Mouse (Mus musculus) ovary, postnatal 36 days (tissue): ENCODE results near the gene Slc2a9.
A peak's percentile ranks its signal among the peaks of the same experiment; 100 is the strongest.

Experiments
- DNase-seq: peaks from one replicate; pipeline ENCODE4 v3.0.0; 2022; ENCODE audit warnings: low spot score, mixed read lengths

The Slc2a9 gene

DNA sequence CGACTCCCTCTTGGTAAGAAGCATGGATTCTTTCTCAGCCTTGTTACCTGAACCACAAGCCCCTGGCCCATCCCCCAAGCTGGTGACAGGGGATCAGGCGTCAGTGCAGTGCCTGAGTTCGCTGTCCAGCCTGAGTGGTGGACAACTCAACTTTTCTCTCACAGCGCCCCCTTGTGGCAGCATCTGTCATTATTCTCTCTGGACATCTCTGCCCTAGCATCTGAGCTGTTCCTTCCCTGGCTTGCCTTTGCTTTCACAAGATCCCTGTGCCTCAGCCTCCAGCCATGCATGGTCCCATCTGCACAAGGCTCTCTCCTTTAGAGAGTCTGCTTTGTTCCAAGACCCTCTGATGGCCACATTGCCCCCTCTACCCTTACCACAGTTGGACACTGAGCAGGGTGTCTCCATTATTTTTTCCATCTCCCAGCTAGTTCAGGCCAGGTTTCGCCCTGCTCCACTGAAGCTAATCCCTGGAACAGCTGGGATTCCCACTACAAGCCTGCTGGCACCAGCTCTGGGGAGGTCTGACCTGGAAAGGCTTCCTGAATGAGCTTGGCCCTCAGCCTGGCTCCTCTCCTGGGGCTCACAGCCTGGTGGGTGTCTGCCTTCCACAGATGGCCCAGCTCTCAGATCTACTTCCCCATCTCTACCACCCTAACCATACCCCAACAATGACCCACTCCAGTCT is 32.9 kb downstream of the Slc2a9 start:
- DNase-seq = peak; percentile 66

GRCm38 (mm10) chr5:38466569-38467110 is 36.3 kb downstream of the Slc2a9 start:
- DNase-seq = no peak

DNA sequence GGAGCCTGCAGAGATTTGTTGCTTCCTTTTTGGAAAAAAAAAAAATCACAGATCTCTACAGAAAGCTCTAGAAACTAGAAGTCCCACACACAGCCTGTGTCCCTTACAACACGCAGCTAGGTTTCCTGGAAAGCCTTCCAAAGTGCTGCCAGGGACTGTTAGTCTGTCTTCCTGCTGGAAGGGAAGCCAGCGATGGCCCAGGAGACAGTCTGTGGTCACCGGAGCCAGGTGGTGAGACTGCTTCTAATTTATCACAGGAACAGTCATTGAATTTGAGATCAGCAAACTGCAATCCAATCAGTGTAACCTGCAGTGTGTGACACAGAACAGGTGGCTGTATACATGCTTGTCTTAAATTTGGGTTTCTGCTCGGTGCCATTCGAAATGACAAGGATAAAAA is 41.7 kb downstream of the Slc2a9 start:
- DNase-seq = no peak

GRCm38 (mm10) chr5:38450936-38451335 is 52.0 kb downstream of the Slc2a9 start:
- DNase-seq = no peak

DNA sequence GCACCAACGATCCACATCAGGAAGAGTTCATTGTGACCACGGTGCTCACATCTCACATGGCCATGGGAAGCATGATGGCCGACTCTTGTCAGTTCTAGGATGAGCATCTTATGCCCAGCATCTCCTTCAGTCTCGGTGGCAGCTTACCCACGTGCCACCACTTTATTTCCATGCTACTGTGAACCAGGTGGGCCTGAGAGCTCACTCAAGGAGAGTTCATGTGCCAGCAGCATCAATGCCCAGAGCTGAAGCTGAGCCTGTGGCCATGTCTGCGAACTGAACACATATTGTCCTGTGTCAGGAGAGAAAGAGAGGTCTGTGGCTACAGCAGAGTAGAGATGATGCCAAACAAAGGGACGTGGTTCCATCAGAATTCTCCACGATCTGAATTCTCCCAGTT is 53.3 kb downstream of the Slc2a9 start:
- no peak for DNase-seq

DNA sequence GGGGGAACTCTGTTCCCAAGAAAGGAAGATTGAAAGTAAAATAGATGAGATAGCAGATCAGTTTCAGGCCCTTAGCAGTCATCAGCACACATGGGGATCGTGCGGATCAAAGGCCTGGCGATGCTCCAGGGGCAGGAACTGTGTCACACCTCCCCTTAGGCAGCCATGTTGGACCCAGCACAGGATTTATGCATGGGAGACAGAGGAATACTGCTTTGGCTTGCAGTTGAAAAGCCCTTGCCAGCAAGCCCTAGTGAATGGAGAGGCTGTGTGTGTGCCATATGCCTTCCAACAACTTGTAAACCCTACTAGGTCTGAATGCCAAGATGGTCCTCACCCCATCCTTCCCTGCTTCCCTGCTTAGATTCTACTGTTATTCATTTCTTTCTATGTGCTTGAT is 54.8 kb downstream of the Slc2a9 start:
- no peak for DNase-seq

DNA sequence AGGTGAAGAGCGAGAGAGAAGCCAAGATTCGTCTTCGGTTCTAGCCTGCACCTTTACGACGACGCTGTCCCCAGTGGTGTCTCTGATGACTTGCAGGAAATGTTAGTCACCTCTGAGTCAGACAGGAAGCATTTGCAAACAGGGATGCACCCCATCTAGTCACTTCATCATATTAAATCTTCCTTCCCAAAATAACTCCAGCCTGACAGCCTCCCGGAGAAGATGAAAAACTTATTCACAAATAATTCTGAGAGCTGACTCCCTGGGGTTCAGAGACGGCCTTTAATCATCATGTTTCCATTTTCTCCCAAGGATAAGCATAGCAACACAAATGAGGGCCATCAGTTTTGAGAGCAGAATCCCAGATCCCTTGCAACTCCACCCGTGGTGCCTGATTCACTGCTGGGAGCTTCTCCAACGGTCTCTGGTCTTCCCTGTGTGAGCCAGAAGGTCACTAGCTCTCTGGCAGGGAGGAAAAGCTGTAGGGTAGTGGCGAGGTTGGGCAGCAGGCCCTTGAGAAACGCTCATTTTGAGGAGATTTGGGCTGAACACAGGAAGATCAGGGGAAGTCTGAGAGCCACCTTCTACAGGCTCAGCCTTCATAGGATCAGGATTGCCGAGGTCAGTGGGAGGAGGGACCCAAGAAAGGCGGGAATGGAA is 56.5 kb downstream of the Slc2a9 start:
- no peak for DNase-seq

DNA sequence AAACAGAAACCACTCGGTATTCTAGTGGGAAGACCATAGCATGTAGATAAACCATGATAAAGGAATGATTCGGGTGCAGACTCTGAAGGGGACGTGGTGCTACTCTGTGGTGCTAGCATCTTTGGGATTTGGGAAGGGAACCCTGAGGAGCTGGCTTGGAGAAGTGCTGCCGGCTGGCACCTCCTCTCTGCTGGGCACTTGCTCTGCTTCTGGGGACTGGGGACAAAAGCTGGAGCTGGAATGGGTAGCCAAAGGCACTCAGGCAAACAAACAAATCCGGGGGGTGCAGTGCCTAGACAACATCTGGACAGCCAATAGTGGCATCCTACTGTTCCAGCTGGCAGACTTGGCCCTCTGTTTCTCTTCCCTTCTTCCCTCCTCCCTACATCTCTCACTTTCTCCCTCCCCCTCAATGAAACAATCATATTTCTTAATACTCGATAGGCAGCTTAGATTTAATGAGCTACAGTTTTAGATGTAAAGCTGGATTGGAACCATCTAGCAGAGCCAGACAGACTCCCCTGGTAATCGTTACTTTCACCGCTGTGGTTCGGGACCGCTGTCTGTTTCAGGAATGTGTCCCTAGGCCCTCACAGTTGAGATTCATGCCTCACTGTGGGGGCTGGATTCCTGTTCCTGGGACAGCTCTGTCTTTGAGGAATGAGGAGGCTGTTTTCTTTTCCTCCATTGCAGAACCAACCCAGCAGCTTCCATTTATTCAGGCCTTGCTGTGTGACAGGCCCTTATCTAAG is 61.7 kb downstream of the Slc2a9 start:
- DNase-seq = no peak

- no peak for DNase-seq
These were observed 62.5 kb downstream of the Slc2a9 start for GRCm38 (mm10) chr5:38440252-38441005.

GRCm38 (mm10) chr5:38436681-38437080 is 66.3 kb downstream of the Slc2a9 start:
- DNase-seq = no peak

- no peak for DNase-seq
These were observed 68.1 kb downstream of the Slc2a9 start for GRCm38 (mm10) chr5:38434875-38435274.

DNA sequence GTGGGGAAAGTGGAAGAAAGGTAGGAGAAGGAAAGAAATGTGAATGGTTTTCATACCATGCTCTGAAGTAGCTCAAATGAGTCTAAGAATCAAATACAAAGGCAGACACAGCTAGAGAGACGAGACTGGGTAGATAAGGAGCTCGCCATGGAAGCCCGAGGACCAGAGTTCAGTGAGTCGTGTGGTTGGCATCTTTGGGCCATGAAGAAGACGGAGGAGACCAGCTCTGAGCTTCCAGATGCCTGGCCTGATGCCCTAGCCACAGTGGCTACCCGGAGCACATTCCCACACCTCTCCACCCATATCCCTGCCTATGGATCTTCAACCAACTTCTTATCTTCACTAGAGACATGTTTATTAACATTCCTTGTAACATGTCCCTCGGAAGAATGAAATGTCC is 71.7 kb downstream of the Slc2a9 start:
- DNase-seq = no peak

GRCm38 (mm10) chr5:38429106-38429505 is 73.8 kb downstream of the Slc2a9 start:
- DNase-seq = no peak

DNA sequence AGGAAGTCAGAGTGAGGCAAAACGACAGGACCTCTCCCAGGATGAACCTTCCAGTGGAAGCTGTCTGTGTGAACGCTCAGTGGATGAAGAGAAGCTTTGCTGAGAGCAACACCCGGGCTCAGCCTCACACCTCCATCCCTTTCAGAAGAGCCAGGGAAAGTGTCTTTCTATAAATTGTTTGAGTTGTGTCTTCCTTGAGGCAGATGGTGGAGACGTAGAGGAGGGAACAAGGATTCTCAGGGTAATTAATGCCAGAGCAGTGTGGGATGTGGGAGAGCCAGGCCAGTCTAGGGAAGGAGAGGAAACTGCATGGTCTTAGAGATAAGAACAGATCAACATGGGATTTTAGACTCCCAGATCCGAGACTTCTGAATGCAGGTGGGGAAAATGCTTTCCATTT is 75.2 kb downstream of the Slc2a9 start:
- no peak for DNase-seq

GRCm38 (mm10) chr5:38425569-38425968 is 77.4 kb downstream of the Slc2a9 start:
- DNase-seq = no peak

DNA sequence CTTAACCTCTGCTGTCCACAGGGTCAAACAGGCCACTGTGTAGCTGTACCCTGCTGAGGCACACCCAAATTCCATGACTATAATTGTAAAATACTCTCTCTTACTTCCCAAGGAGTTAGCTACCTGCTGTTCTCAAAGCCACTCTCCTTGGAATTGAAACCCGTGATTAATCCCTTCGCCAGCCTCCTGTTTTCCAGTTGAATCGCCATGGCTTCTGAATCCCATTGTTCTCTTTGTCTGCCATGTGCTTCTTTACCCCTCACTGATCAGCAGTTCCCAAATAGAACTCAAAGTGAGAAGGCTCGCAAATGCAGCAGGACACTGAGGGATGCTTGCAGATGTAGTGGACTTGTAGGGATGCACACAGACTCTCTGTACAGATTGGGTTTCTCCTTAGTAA is 80.5 kb downstream of the Slc2a9 start:
- no peak for DNase-seq

DNA sequence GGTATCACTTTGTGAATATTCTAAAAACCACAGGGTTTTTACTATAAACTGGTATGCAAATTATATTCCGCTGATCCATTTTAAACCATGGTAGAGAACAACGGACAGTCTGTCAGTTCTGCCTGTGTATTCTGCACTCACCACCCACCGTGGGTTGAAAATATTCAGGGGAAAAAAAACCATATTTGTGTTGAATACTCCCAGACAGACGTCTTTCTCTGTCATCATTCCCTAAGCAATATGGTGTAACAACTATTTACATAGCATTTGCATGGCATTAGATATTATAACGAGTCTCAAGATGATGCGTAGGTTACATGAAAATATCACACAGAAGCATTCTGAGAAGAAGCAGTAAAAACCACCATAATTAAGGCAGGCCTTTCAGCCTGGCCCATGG is 84.1 kb downstream of the Slc2a9 start:
- DNase-seq = no peak

DNA sequence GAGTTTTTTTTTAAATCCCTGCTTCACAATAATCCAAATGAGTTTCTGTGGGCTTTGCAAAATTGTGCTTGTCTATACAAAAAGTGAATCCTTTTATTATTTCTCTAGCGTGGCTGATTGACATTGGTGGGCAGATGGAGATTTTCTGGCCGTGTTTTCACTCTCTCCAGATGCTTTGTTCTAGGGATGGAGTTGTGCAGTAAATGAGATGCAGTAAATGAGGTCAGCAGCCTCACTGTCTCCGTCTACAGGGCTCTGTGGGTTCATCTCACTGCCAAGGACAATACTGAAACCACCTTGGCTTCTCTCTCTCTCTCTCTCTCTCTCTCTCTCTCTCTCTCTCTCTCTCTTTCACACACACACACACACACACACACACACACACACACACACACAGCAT is 99.3 kb downstream of the Slc2a9 start:
- DNase-seq = no peak

DNA sequence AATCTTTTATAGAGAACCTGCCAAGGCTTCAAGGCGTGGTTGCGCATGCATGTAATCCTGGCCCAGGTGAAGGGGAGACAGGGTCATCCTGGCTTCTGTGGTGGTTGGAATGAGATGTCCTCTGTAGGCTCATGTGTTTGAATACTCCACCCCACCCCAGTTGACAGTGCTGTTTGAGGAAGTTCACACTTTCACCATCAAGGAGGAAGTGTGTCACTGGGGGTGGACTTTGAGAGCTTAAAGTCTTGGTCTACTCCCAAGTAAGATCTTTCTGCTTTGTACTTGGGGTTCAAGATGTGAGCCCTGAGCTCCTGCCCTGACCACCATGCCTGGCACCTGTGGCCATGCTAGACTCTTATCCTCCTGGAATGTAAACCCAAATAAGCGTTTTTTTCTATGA is 100.7 kb downstream of the Slc2a9 start:
- DNase-seq = no peak

DNA sequence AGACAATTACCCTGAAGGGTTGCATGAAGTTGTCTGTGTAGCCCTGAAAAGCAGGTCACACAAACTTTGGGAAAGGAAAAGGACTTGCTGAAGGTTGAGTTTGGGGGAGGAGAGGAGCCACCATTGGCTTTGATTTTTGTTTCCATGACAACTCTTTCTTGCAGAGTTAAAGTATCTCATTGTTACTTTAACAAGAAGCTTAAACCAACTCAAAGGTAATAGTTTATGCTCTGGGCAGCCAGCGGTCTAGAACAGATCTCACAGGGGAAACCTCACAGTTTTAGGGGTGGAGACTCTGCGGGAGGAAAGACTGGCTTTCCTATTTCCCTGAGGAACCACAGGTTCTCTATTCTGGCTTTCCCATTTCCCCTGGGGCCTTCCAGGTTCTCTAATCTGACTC is 114.1 kb downstream of the Slc2a9 start:
- DNase-seq = no peak

GRCm38 (mm10) chr5:38388420-38388823 is 114.5 kb downstream of the Slc2a9 start:
- no peak for DNase-seq

DNA sequence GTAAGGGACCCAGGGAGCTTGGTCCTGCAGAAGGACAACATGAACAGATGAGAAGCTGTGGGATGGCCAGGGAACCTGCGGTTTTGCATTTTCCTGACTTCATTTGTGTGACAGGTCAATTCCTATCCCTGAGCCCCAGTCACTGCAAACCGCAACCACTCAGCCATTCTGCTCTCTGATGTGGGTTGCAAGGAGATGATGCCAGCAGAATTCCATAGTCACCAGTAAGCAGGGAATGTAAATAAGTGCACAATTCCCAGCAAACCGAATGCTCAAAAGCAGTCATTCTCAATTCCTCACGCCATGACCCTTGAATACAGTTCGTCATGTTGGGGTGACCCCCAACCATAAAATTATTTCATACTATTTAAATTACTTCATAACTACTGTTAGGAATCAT is 123.0 kb downstream of the Slc2a9 start:
- no peak for DNase-seq
